Mouse (Mus musculus): ENCODE measurements around the gene Greb1. TPM values are rescaled to one million over a fixed set of nuclear protein-coding genes. Genes with fewer than 3 reads are reported as not detected.
A peak's percentile ranks its signal among the peaks of the same experiment; 100 is the strongest.

The Greb1 gene
- total and polyA plus RNA-seq, 3 experiments = not detected

GRCm38 (mm10) chr12:16844623-16845592, 44.2 kb upstream of the Greb1 start:
- Histone ChIP-seq H3K9me3 (replicated peaks; ENCODE audit: insufficient read depth, low read length) (no peaks in the 10 kb centered on the region), H3K9ac (ENCODE audit: control insufficient read depth, low read depth, low read length, poor library complexity, severe bottlenecking) (no peak overlapping the region), H3K4me3 (ENCODE audit: control insufficient read depth in 1 of 2, insufficient read depth in 1 of 2, low read depth in 2 of 2, low read length in 2 of 2) (no peak overlapping the region), H3K4me1 (ENCODE audit: control insufficient read depth in 1 of 2, insufficient read depth in 2 of 2, low read length in 2 of 2) (peaks cover 9 to 12% of the 10 kb centered on the region in 2 experiments), H3K36me3 (ENCODE audit: control insufficient read depth in 1 of 2, insufficient read depth in 2 of 2, low read length in 2 of 2) (peaks cover 0 to 10% of the 10 kb centered on the region in 2 experiments; a peak in 2 of 4 replicates), H3K27me3 (ENCODE audit: control insufficient read depth in 1 of 2, insufficient read depth in 2 of 2, low read length in 2 of 2) (no peaks in the 10 kb centered on the region), H3K27ac (ENCODE audit: control insufficient read depth, low read depth, low read length) (no peak overlapping the region), H3K79me2 (ENCODE audit: control insufficient read depth, insufficient read depth, low read length, poor library complexity) (no peaks in the 10 kb centered on the region)
- TF ChIP-seq CHD2 (IDR thresholded peaks at IDR 0.05; ENCODE audit: low read length) = no peak
- TF ChIP-seq SMC3 (IDR thresholded peaks at IDR 0.05; ENCODE audit: low read depth, low read length) = no peak
- DNase-seq (ENCODE audit: low read depth, low spot score) = no peak

GRCm38 (mm10) chr12:16840842-16841782, 40.4 kb upstream of the Greb1 start:
- Histone ChIP-seq H3K27ac (ENCODE audit: control insufficient read depth, low read depth, low read length) (no peak overlapping the region), H3K4me1 (ENCODE audit: control insufficient read depth in 1 of 2, insufficient read depth in 2 of 2, low read length in 2 of 2) (peaks cover 11 to 22% of the 10 kb centered on the region in 2 experiments), H3K9me3 (replicated peaks; ENCODE audit: insufficient read depth, low read length) (no peaks in the 10 kb centered on the region), H3K9ac (ENCODE audit: control insufficient read depth, low read depth, low read length, poor library complexity, severe bottlenecking) (no peak overlapping the region), H3K36me3 (ENCODE audit: control insufficient read depth in 1 of 2, insufficient read depth in 2 of 2, low read length in 2 of 2) (peaks cover 0 to 13% of the 10 kb centered on the region in 2 experiments; a peak in 2 of 4 replicates), H3K27me3 (ENCODE audit: control insufficient read depth in 1 of 2, insufficient read depth in 2 of 2, low read length in 2 of 2) (no peaks in the 10 kb centered on the region), H3K4me3 (ENCODE audit: control insufficient read depth in 1 of 2, insufficient read depth in 1 of 2, low read depth in 2 of 2, low read length in 2 of 2) (no peak overlapping the region), H3K79me2 (ENCODE audit: control insufficient read depth, insufficient read depth, low read length, poor library complexity) (no peaks in the 10 kb centered on the region)
- DNase-seq (ENCODE audit: low read depth, low spot score) = peak; percentile 70
- TF ChIP-seq GATA1 (IDR thresholded peaks at IDR 0.05; ENCODE audit: low read depth, low read length) (peak; percentile 81), RCOR1 (IDR thresholded peaks at IDR 0.05; ENCODE audit: low read depth, low read length) (peak; percentile 67), TCF12 (IDR thresholded peaks at IDR 0.05; ENCODE audit: low read depth, low read length) (peak; percentile 28; the same call in 1 of the 2 replicates), MAFK (IDR thresholded peaks at IDR 0.05; ENCODE audit: borderline replicate concordance, low read depth, low read length) (peak; percentile 37; the same call in 1 of the 2 replicates), USF2 (IDR thresholded peaks at IDR 0.05; ENCODE audit: borderline replicate concordance in 1 of 2, insufficient read depth in 1 of 2, low read depth in 1 of 2, low read length in 2 of 2) (no peak), TAL1 (IDR thresholded peaks at IDR 0.05; ENCODE audit: low read length) (peak; percentile 36), GABPA (IDR thresholded peaks at IDR 0.05; ENCODE audit: low read depth, low read length) (no peak), JUND (IDR thresholded peaks at IDR 0.05; ENCODE audit: low read depth, low read length) (peak; percentile 88; the same call in 1 of the 2 replicates), ETS1 (IDR thresholded peaks at IDR 0.05; ENCODE audit: low read depth, low read length) (peak; percentile 81), EP300 (IDR thresholded peaks at IDR 0.05; ENCODE audit: low read depth in 1 of 2, low read length in 2 of 2) (peak; percentile 56 to 80)
